Mouse (Mus musculus) liver, postnatal 0 days (tissue): ENCODE measurements around the gene Me3. TPM values are rescaled to one million over a fixed set of nuclear protein-coding genes. Genes with fewer than 3 reads are reported as not detected.

Experiments
- ATAC-seq: fragments of 200-750 bp; cut with Nextera tagmentation; 2 replicates; pipeline ENCODE4 v1.8.0; 2017; ENCODE audit warnings: mild to moderate bottlenecking, moderate library complexity
- DNase-seq: peaks from one replicate; pipeline ENCODE4 v3.0.0-alpha.2; 2016
- H3K27ac ChIP-seq: fragments of 300-500 bp; sonication (generic); 2 replicates; pipeline ENCODE4 v1.5.1; 2014; ENCODE audit warnings: antibody characterized with exemption, moderate library complexity, mild to moderate bottlenecking, low read depth
- H3K27me3 ChIP-seq: fragments of 300-500 bp; sonication (generic); 2 replicates; pipeline ENCODE4 v1.6.1; 2014; ENCODE audit warnings: low read length, control low read depth, mixed read lengths; ENCODE audit not compliant: insufficient read depth
- H3K36me3 ChIP-seq: fragments of 300-500 bp; sonication (generic); replicated peaks from 2 replicates; pipeline ENCODE4 v1.6.1; 2014; ENCODE audit warnings: mild to moderate bottlenecking, control low read depth, low read length, moderate library complexity, mixed read lengths; ENCODE audit not compliant: insufficient read depth
- H3K4me1 ChIP-seq: fragments of 300-500 bp; sonication (generic); 2 replicates; pipeline ENCODE4 v1.6.1; 2014; ENCODE audit warnings: antibody characterized with exemption, mild to moderate bottlenecking, control low read depth; ENCODE audit not compliant: insufficient read depth
- H3K4me2 ChIP-seq: fragments of 300-500 bp; sonication (generic); 2 replicates; pipeline ENCODE4 v1.6.1; 2014; ENCODE audit warnings: low read depth, mild to moderate bottlenecking, low read length, moderate library complexity, mixed read lengths
- H3K4me3 ChIP-seq: fragments of 300-500 bp; sonication (generic); 2 replicates; pipeline ENCODE4 v1.5.1; 2014; ENCODE audit warnings: low read depth, low read length
- H3K9ac ChIP-seq: fragments of 300-500 bp; sonication (generic); replicated peaks from 2 replicates; pipeline ENCODE4 v1.6.1; 2014; ENCODE audit warnings: mild to moderate bottlenecking, moderate library complexity
- H3K9me3 ChIP-seq: fragments of 300-500 bp; sonication (generic); 2 replicates; pipeline ENCODE4 v1.6.1; 2016; ENCODE audit warnings: mild to moderate bottlenecking, control low read depth, low read length, mixed read lengths
- CTCF ChIP-seq: sonication (generic); IDR thresholded peaks from 2 replicates; pipeline ENCODE4 v1.5.1; 2016; ENCODE audit warnings: antibody characterized with exemption, low read depth
- EP300 ChIP-seq: IDR thresholded peaks from 2 replicates; pipeline ENCODE4 v1.6.1; 2016; ENCODE audit warnings: antibody characterized with exemption, low read depth, mild to moderate bottlenecking
- WGBS: fragments of 180-500 bp; shearing (Covaris S2); extraction: QIAGEN DNeasy Blood & Tissue Kit; methylation state at CpG from one replicate; pipeline ENCODE4 v1.1.7; 2014; ENCODE audit not compliant: insufficient replicate concordance; 5-methylcytosine and 5-hydroxymethylcytosine counted together
- polyA plus RNA-seq: library from polyadenylated mRNA; unstranded; fragments of >200 nt; fragmentation: Nextera tagmentation; extraction: Ambion mirVana; gene quantifications from 2 replicates; pipeline ENCODE4 v1.2.1, GENCODE M21; 2015

Gene Me3
- polyA plus RNA-seq, 1 experiment from 2014 or later, result 0.34 TPM

GRCm38 (mm10) chr7:89629914-89630313 lies 2.3 kb upstream of the Me3 start:
- H3K27me3 ChIP-seq, result peaks cover 8% of the 10 kb centered on the region; the same call in 1 of the 2 replicates
- H3K4me1 ChIP-seq, result peaks cover 7% of the 10 kb centered on the region; the same call in 1 of the 2 replicates
- TF ChIP-seq EP300, result no peak
- TF ChIP-seq CTCF, result no peak
- ATAC-seq (no peak), DNase-seq (no peak)
- no peaks in the 10 kb centered on the region for H3K36me3 ChIP-seq
- H3K4me3 ChIP-seq, result no peak overlapping the region
- no peaks in the 10 kb centered on the region for H3K9me3 ChIP-seq
- no peak overlapping the region for H3K4me2 ChIP-seq
- 72% methylated on average over 3 of the region's 3 CpGs for WGBS
- H3K9ac ChIP-seq, result no peak overlapping the region
- H3K27ac ChIP-seq, result no peak overlapping the region

DNA sequence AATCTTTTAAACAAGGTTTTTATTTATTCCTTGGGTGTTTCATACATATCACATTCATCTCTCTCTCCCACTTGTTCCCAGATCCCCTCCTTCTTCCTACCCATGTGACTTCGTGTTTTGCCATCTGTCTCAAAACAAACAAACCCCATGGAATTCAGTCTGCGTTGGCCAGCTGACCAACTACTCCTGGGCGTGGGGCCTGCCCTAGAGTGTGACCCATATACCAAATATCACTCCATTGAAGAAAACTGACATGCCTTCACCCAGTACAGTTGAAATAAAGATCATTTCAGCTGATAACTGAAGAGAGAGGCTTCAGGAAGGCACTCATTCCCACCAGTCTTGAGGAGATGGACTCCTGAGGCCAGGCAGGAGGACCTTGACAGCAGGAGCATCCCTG lies 1.4 kb upstream of the Me3 start:
- TF ChIP-seq CTCF (no peak), EP300 (no peak)
- Histone ChIP-seq H3K36me3 (no peaks in the 10 kb centered on the region), H3K4me1 (peaks cover 7% of the 10 kb centered on the region; the same call in 1 of the 2 replicates), H3K4me2 (no peak overlapping the region), H3K4me3 (no peak overlapping the region), H3K9ac (no peak overlapping the region), H3K9me3 (no peaks in the 10 kb centered on the region), H3K27me3 (peaks cover 8% of the 10 kb centered on the region; the same call in 1 of the 2 replicates), H3K27ac (no peak overlapping the region)
- no peak for ATAC-seq
- WGBS, result 35% methylated on average over 3 of the region's 3 CpGs
- no peak for DNase-seq

GRCm38 (mm10) chr7:89640533-89640932 lies 8.3 kb downstream of the Me3 start:
- Histone ChIP-seq H3K4me3 (no peak overlapping the region), H3K9me3 (no peaks in the 10 kb centered on the region), H3K27ac (no peak overlapping the region), H3K4me1 (no peaks in the 10 kb centered on the region), H3K27me3 (no peaks in the 10 kb centered on the region), H3K4me2 (no peak overlapping the region), H3K9ac (no peak overlapping the region), H3K36me3 (no peaks in the 10 kb centered on the region)
- DNase-seq, result no peak
- no peak for TF ChIP-seq EP300
- no peak for TF ChIP-seq CTCF
- no peak for ATAC-seq
- 73% methylated on average over 6 of the region's 6 CpGs for WGBS

DNA sequence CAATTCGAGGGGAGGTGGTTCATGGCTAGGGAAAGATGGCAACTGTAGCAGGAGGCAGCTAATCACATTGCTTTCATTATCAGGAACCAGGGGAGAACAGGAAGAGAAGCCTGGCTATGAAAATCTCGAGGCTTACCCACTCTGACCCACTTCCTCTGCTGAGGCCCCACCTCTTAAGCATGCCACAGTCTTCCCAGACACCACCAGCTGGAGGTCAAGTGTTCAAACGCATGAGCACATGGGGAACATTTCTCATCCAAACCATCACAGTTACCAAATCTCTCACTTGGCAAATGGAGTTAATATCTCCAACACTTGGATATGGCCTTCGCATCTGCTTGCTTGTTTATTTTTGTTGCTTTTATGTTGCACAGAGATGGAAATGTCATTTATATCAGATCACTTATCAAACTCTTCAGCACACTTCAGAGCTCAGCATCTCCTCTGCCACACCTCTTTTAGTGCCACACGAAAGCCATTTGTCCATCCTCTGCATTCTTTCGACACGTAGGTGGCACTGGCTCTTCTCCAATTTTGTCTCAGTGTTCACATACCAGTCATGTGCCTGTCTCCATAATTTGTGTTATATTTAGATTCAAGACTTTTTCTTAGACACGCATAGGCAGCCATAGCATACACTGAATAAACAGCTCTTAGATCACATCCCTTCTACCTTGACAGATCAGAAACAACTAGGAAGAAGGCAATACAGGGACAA lies 8.9 kb downstream of the Me3 start:
- no peaks in the 10 kb centered on the region for H3K36me3 ChIP-seq
- H3K27ac ChIP-seq, result no peak overlapping the region
- WGBS, result 62% methylated on average over 8 of the region's 8 CpGs
- no peak overlapping the region for H3K4me3 ChIP-seq
- no peaks in the 10 kb centered on the region for H3K9me3 ChIP-seq
- TF ChIP-seq CTCF (no peak), EP300 (no peak)
- no peak for ATAC-seq
- no peaks in the 10 kb centered on the region for H3K4me1 ChIP-seq
- no peak for DNase-seq
- no peak overlapping the region for H3K4me2 ChIP-seq
- no peak overlapping the region for H3K9ac ChIP-seq
- no peaks in the 10 kb centered on the region for H3K27me3 ChIP-seq

GRCm38 (mm10) chr7:89645015-89645414 lies 12.8 kb downstream of the Me3 start:
- WGBS, result 58% methylated on average over 3 of the region's 3 CpGs
- no peaks in the 10 kb centered on the region for H3K4me1 ChIP-seq
- no peak for DNase-seq

DNA sequence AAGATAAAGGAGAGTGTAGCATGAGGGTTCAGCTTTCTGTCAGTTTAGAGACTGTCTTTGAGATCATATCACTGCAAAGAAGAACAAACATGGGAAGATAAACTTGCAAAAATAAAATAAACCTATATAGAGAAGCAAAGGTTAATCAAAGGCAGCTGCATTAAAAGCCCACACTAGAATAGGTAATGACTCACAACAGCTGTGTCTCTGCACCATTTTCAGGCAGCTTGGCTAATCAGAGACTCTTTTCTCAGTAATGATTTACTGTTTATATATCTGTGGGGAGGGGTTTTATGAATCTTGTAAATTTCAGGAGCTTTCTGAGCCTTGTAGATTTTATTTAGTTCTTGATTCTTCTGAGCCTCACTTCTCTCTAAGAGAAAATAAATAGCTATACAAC lies 15.7 kb downstream of the Me3 start:
- Histone ChIP-seq H3K9ac (no peak overlapping the region), H3K9me3 (no peaks in the 10 kb centered on the region), H3K4me2 (no peak overlapping the region), H3K4me1 (no peaks in the 10 kb centered on the region), H3K27me3 (no peaks in the 10 kb centered on the region), H3K4me3 (no peak overlapping the region), H3K36me3 (no peaks in the 10 kb centered on the region), H3K27ac (no peak overlapping the region)
- ATAC-seq, result no peak
- TF ChIP-seq CTCF (no peak), EP300 (no peak)
- no peak for DNase-seq

More at GRCm38 (mm10) chr7:89645015-89645414, 12.8 kb downstream of the Me3 start:
- Histone ChIP-seq H3K9ac (no peak overlapping the region), H3K4me2 (no peak overlapping the region), H3K9me3 (no peaks in the 10 kb centered on the region), H3K4me3 (no peak overlapping the region), H3K27ac (no peak overlapping the region), H3K36me3 (no peaks in the 10 kb centered on the region), H3K27me3 (no peaks in the 10 kb centered on the region)
- no peak for ATAC-seq
- no peak for TF ChIP-seq CTCF
- no peak for TF ChIP-seq EP300
